Mouse (Mus musculus) spleen, postnatal 36 days (tissue): ENCODE measurements around the gene Tbk1.

Experiments
- DNase-seq, 2 experiments: peaks; one replicate each; pipeline ENCODE4 v3.0.0; 2022; ENCODE audit warnings: low spot score in 2 of 2, mixed read lengths in 1 of 2

Tbk1 gene

GRCm38 (mm10) chr10:121542156-121542555 lies 44.4 kb downstream of the Tbk1 start:
- no peak for DNase-seq

GRCm38 (mm10) chr10:121534995-121535394 lies 51.6 kb downstream of the Tbk1 start:
- no peak for DNase-seq

- no peak for DNase-seq
Measured at GRCm38 (mm10) chr10:121533137-121533872, 53.3 kb downstream of the Tbk1 start.

GRCm38 (mm10) chr10:121531541-121531940 lies 55.0 kb downstream of the Tbk1 start:
- no peak for DNase-seq

- no peak for DNase-seq
Measured at GRCm38 (mm10) chr10:121530365-121531003, 56.1 kb downstream of the Tbk1 start.

GRCm38 (mm10) chr10:121529261-121529660 lies 57.3 kb downstream of the Tbk1 start:
- no peak for DNase-seq

- no peak for DNase-seq
Measured at GRCm38 (mm10) chr10:121528470-121528869, 58.1 kb downstream of the Tbk1 start.

GRCm38 (mm10) chr10:121527114-121527513 lies 59.5 kb downstream of the Tbk1 start:
- peak in 1 of 2 experiments; percentile 11 for DNase-seq

- DNase-seq, result no peak
Measured at GRCm38 (mm10) chr10:121520923-121521585, 65.5 kb downstream of the Tbk1 start.

GRCm38 (mm10) chr10:121519710-121520109 lies 66.9 kb downstream of the Tbk1 start:
- DNase-seq, result no peak

GRCm38 (mm10) chr10:121516008-121516600 lies 70.5 kb downstream of the Tbk1 start:
- DNase-seq, result peak; percentile 62 to 72

GRCm38 (mm10) chr10:121509751-121510643 lies 76.6 kb downstream of the Tbk1 start:
- no peak for DNase-seq

- no peak for DNase-seq
Measured at GRCm38 (mm10) chr10:121507755-121508544, 78.6 kb downstream of the Tbk1 start.

- peak; percentile 90 to 91 for DNase-seq
Measured at GRCm38 (mm10) chr10:121506731-121507583, 79.6 kb downstream of the Tbk1 start.

GRCm38 (mm10) chr10:121505929-121506328 lies 80.7 kb downstream of the Tbk1 start:
- no peak for DNase-seq

- peak; percentile 85 to 86 for DNase-seq
Measured at GRCm38 (mm10) chr10:121504973-121505911, 81.3 kb downstream of the Tbk1 start.

- DNase-seq, result peak; percentile 79 to 86
Measured at GRCm38 (mm10) chr10:121501160-121501559, 85.4 kb downstream of the Tbk1 start.

- no peak for DNase-seq
Measured at GRCm38 (mm10) chr10:121500034-121500433, 86.6 kb downstream of the Tbk1 start.
